Mouse (Mus musculus) spleen, postnatal 10 days (tissue): ENCODE data around the gene Tbx10.
A peak's percentile ranks its signal among the peaks of the same experiment; 100 is the strongest.
"Not testable (repeated sequence)": the region's sequence is repeated elsewhere in the genome, so short reads cannot be mapped to it uniquely, and the experiment has no call there.

Experiments
- DNase-seq, 2 experiments: peaks; one replicate each; pipeline ENCODE4 v3.0.0; 2021 to 2022; ENCODE audit warnings: low spot score in 2 of 2

Tbx10 gene

DNA sequence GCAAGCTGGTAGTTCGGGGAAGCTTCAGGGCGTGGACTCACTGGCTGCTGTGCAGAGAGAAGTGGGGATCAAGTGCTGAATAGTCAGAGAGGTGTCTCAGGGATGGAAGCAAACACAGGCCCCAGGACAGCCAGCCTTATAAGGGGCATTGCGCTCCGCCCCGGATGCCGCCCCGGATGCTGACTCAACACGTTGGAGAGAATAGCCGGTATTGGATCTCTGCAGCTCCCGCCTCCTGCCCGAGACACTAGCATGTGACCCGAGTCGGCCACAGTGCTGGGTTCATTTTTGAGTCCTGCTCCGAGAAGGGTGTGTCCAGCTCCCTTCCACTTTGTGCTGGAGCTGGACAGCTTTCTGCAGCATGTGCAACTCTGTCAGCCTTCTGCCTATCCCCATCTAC is 49.6 kb downstream of the Tbx10 start:
- no peak for DNase-seq

DNA sequence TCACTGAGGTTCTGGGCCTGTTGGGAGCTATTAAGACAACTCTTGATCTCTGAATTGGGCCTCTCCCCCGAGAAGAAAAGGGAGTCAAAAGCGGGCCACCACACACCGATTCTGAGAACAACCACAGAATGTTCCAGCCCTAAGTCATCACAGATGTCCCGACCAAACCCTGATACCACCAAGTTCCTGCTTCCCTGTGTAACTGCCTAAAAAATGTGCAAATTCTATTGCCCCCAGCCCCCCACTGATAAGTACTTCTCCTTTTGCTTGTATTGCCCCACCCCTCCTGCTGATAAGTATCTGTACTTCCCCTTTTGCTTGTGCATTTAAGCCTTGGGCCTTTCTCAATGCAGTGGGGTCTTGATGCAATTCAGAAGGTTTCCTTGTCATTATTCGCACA is 51.6 kb downstream of the Tbx10 start:
- DNase-seq, result not testable (repeated sequence)

DNA sequence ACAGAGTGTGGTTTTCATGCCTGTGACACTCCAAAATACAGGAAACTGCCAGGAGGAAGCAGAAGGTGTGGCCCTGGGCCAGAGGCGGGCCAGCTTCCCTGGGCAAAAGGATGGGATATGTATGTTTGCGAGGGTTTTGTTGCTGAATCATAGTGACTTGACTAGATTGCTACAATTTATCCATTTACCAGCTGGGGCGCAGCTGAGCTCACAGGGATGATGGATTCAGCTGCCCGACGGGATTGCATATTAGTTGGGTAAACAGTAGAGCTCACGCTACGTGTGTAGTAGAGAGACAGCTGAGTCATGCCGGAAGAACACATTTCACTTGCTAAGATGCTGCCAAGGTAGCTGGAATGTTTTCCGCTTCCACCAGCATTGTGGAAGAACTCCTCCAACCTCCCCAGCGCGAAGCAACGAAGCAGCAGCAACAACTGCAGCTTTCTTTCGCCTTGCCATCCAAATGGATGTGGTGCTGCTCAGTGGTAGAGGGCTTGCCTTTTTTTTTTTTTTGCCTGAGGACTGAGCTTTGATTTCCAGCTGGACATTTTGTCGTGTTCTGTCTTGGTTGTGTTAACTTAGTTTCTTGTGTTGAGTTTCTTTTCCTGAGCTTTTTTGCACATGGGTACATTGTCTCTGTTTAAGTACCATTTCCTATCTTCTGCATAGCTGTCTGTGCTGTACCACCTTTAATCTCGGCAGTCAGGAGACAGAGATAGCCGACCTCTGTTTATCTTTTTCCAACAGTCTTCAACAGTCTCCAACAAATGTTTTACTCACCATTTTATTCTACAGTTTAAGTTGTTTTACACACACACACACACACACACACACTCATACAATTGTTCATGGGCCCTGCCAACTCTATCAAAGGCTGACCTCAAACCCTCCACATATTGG is 53.7 kb downstream of the Tbx10 start, which contains the start of gene Gstp2:
TSS of gene Gstp2 (minus strand) at position 58 of the 900 bp plus-strand sequence.
- peak in 1 of 2 experiments; percentile 74 for DNase-seq

DNA sequence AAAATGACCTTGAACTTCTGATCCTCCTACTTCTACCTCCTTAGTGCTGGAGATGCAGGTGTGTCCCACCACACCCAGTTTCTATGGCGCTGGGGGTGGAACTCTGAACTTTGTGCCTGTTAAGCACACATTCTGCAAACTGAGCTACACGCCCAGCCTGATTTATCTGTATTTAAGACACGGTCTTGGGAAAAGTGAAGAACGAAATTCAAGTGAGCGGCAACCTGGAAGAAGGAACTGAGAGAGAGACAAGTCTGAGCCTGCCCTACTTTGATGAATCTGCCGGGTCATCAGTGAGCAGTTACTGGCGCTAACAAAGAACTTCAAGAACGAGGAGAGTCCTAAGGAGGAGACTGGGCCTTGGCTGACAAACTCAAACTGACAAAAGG is 54.3 kb downstream of the Tbx10 start:
- DNase-seq, result peak in 1 of 2 experiments; percentile 45

DNA sequence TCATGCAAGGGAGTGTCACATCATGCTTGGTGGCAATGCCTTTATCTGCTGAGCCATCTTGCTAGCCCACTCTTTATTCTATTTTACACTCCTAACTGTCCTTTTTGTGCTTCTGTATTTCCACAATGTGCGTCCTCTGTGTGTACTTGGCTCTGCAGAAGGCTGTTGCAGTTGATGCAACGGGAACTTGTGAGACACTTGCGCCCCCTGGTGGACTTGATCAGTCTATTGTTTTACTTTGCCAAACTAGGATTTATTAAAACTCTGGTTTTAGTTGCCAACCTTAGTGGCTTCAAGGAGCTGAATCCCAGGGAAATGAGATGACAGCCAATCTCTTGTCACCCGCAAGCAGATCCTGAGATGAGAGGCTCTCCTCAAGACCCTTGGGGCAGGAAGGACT is 55.3 kb downstream of the Tbx10 start:
- DNase-seq, result peak; percentile 85 to 94

DNA sequence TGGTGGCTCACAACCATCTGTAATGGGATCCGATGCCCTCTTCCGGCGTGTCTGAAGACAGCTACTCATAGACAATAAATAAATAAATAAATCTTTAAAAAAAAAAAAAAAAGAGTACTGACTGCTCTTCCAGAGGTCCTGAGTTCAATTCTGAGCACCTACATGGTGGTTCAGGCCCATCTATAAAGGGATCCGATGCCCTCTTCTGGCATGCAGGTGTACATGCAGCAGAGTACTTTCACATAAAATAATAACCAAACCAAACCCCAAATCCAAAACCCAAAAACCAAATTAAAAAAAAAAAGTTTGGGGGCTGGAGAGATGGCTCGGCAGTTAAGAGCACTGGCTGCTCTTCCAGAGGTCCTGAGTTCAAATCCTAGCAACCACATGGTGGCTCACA is 56.5 kb downstream of the Tbx10 start:
- peak in 1 of 2 experiments; percentile 10 for DNase-seq
